Mouse (Mus musculus) left cerebral cortex, postnatal 10 days (tissue): ENCODE measurements at regions not wholly inside any gene's neighbourhood (a gene's known extent, or its start where the extent isn't known, plus 50 kb on each side); places are given as distances from the start of the nearest gene placed in this dataset.
A peak's percentile ranks its signal among the peaks of the same experiment; 100 is the strongest.

Experiments
- DNase-seq, 2 experiments: peaks; one replicate each; pipeline ENCODE4 v3.0.0; 2021 to 2022; ENCODE audit warnings: low spot score in 2 of 2, mixed read lengths in 1 of 2; ENCODE audit errors: extremely low spot score in 1 of 2
- intact Hi-C: fragments of 180-260 bp; cut with DNase I; formaldehyde crosslinking; loops from one replicate; pipeline ENCODE4 v1.15.1; 2025

DNA sequence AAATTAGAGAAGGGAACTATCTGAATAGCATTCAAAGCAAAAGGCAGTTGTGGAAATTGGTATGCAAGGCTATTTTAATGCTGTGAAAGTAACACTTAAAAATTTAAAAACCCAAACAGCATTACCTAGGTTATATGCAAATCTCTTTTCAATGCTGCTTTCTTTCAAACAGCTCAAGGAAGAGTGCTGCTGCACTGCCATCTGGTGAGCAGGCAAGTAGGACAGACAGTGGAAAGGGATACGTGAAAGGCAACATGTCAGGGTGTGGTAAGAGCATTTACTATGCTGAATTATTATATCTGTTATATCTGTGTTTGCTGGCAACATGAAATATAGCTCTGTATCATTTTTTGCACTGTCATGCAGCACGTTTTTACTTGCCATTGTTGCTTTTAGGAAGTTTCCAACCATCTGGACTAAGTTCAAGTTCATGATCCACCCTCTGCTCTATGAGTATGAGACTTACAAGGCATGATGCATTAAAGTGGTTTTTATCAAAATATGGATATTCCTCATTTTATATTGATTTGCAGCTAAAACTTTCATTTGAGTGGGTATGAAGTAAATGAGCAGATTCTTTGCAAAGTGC, 1223.0 kb downstream of the Dnajb9 start:
- peak; percentile 25 to 50 for DNase-seq
- intact Hi-C loops: loop anchor here (10.0 kb wide), 1 partner anchor 1502 kb away; the partner anchor contains the start of gene Lrrn3

- intact Hi-C loops: loop anchor here (10.0 kb wide), 1 partner anchor 1502 kb away; the partner anchor contains the start of gene Lrrn3
- DNase-seq: no peak
These were observed 1223.6 kb downstream of the Dnajb9 start for GRCm38 (mm10) chr12:42986505-42986904.

DNA sequence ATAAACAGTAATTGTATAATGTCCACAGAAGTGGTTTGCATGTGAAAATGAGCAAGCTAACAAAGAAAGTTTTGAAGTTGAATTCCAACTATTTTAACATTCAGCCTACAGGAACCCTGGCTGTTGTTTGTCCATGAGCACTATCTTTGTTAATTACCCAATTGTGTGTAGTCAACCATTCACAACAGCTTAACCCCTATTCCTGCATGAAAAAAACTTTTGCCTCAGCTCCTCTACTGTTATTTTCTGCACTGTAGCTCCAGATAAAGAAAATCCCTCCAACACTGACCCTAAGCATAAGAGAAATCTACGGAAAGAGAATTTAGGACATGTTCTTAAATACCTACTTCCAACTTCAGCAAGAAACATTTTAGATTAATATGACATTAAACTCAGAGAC, 1224.0 kb downstream of the Dnajb9 start:
- intact Hi-C loops: loop anchor here (10.0 kb wide), 1 partner anchor 1501 kb away; the partner anchor contains the start of gene Lrrn3

DNA sequence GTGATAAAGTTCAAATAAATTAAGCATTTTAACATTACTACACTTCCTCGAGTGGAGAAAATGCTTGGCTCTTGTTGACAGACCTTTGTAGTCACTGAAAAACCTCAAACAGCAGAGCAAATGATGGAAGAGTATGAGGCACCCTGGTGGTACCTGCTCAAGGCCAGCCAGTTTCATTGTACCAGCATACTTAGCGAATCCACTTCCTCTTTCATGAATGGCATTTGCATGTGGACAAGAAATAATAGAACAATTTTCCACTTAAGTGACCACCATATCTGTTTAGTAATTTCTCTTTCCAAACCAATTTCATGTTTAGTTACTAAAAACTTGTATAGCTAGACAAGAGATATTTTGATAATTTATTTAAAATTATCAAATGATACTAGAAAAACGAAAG, 1231.3 kb downstream of the Dnajb9 start:
- no peak for DNase-seq

More for the DNA sequence above, 1224.0 kb downstream of the Dnajb9 start:
- no peak for DNase-seq

GRCm38 (mm10) chr12:42972766-42973165, 1237.4 kb downstream of the Dnajb9 start:
- intact Hi-C loops: no loop called here
- DNase-seq: no peak

More for the DNA sequence above, 1231.3 kb downstream of the Dnajb9 start:
- intact Hi-C loops: no loop called here

DNA sequence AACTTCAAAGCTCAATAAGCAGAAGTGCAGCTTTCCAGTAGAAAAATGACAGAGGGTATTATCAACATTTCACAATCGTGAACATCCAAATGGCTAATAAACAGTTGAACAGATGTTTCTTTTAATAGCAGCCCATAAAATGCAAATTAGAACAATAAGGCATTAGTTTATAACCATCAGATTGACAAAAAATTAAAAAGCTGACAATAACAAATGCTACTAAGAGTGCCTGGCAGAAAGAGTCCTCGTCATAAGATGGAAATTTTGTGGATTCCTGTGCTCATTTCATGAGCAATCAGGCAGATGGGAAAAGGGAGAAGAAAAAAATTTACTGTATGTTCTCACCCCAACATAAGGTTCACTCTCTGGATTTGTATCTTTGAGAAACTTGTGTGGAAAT, 1248.6 kb downstream of the Dnajb9 start:
- intact Hi-C loops: no loop called here
- DNase-seq: no peak

DNA sequence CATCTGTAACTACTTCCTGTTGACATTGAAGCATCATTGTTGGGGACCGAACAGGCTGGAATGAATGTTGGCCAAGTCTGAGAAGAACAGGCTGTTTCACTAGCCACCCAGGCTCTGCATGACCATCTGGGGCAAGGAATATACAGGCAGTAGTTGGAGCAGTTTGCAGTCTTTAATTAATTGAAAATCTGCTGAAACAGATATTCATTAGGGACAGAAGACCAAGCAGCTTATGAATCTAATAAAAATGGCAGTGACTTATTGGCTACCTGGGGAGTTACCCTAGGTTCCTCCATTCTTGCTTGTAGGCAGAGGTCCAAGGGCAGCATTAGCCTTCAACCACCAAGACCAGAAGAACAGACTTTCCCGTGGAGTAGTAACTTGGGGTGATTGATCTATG, 1262.2 kb downstream of the Dnajb9 start:
- intact Hi-C loops: no loop called here
- no peak for DNase-seq

- no peak for DNase-seq
- intact Hi-C loops: no loop called here
These were observed 1295.8 kb downstream of the Dnajb9 start for GRCm38 (mm10) chr12:42914374-42914773.
